Mouse (Mus musculus) bone marrow, adult 2 months (tissue): ENCODE data around the gene Agbl4.

ENCODE experiments used
- CTCF ChIP-seq: fragments of 200-500 bp; IDR thresholded peaks from 2 replicates; pipeline ENCODE4 v1.5.1; 2011; ENCODE audit warnings: low read length, control low read depth; ENCODE audit not compliant: control insufficient read depth, insufficient read depth
- POLR2A ChIP-seq: fragments of 200-500 bp; IDR thresholded peaks from 2 replicates; pipeline ENCODE4 v1.6.1; 2011; ENCODE audit warnings: low read depth, mild to moderate bottlenecking, control low read depth, low read length, borderline replicate concordance; ENCODE audit not compliant: control insufficient read depth

GRCm38 (mm10) chr4:111555426-111555825 is 1158.0 kb downstream of the Agbl4 start:
- TF ChIP-seq POLR2A = no peak
- no peak for TF ChIP-seq CTCF
